Mouse (Mus musculus): ENCODE data around the gene Scaf8.

DNA sequence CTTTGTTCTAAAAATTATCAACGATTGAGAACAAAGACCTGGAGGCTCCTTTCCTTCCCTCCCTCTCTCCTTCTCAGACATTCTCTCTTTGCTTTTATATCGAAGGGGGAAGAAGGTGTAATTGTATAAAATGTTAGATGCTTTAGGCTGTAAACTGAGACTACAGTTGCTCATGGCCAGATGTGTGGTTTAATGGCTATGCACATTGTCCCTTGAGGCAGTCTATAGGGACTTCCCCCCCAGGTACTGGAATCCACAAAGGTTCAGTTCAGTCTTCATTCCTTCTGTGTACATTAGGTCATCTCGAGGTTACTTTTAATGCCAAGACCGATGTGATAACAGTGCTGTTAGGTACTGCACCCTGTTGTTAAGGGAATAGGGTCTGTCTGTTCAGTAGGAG is 89.1 kb downstream of the Scaf8 start:
- TF ChIP-seq CTCF (IDR thresholded peaks at IDR 0.05; ENCODE audit: borderline replicate concordance, control insufficient read depth, extremely low read depth, insufficient read depth, low read length, poor library complexity) (no peak), POLR2A (IDR thresholded peaks at IDR 0.05; ENCODE audit: control insufficient read depth, extremely low read depth, insufficient read depth, low read length, poor library complexity) (no peak)
